Mouse (Mus musculus) C2C12 (cell line): Measurements from ENCODE around the gene Ints6l.

Experiments
- CEBPB ChIP-seq: IDR thresholded peaks from one replicate; pipeline ENCODE4 v1.6.1; 2011; ENCODE audit warnings: low read depth, mild to moderate bottlenecking, control low read depth, moderate library complexity
- CTCF ChIP-seq: IDR thresholded peaks from one replicate; pipeline ENCODE4 v1.5.1; 2011; ENCODE audit not compliant: control insufficient read depth, insufficient read depth, insufficient read length
- MAX ChIP-seq: IDR thresholded peaks from one replicate; pipeline ENCODE4 v1.6.1; 2011; ENCODE audit warnings: mild to moderate bottlenecking, control low read depth
- USF1 ChIP-seq: IDR thresholded peaks from one replicate; pipeline ENCODE4 v1.6.1; 2011; ENCODE audit warnings: low read depth, mild to moderate bottlenecking, control low read depth, moderate library complexity

- TF ChIP-seq MAX (no peak), CTCF (peak; percentile 44), USF1 (no peak), CEBPB (no peak)
These were observed 76.6 kb downstream of the Ints6l start for GRCm38 (mm10) chrX:56531266-56531665.
